Mouse (Mus musculus) heart, embryonic 16.5 days (tissue): Measurements from ENCODE around the gene 6330403K07Rik. TPM values are rescaled to one million over a fixed set of nuclear protein-coding genes. Genes with fewer than 3 reads are reported as not detected.

Source experiments
- ATAC-seq: fragments of 200-750 bp; cut with Nextera tagmentation; replicated peaks from 2 replicates; pipeline ENCODE4 v1.8.0; 2017; ENCODE audit warnings: moderate number of reproducible peaks; ENCODE audit not compliant: insufficient read depth, low FRiP score; ENCODE audit errors: extremely low read depth
- H3K27ac ChIP-seq: fragments of 300-500 bp; sonication (generic); 2 replicates; pipeline ENCODE4 v1.5.1; 2014; ENCODE audit warnings: mild to moderate bottlenecking, low read length, control low read depth, moderate library complexity
- H3K27me3 ChIP-seq: fragments of 300-500 bp; sonication (generic); 2 replicates; pipeline ENCODE4 v1.6.1; 2014; ENCODE audit warnings: low read length, mixed read lengths; ENCODE audit not compliant: control insufficient read depth, insufficient read depth
- H3K36me3 ChIP-seq: fragments of 300-500 bp; sonication (generic); 2 replicates; pipeline ENCODE4 v1.6.1; 2014; ENCODE audit not compliant: control insufficient read depth, insufficient read depth
- H3K4me1 ChIP-seq: fragments of 300-500 bp; sonication (generic); 2 replicates; pipeline ENCODE4 v1.6.1; 2014; ENCODE audit warnings: low read length, mixed read lengths; ENCODE audit not compliant: control insufficient read depth, insufficient read depth
- H3K4me2 ChIP-seq: fragments of 300-500 bp; sonication (generic); 2 replicates; pipeline ENCODE4 v1.6.1; 2014; ENCODE audit warnings: low read depth, mild to moderate bottlenecking, control low read depth, low read length
- H3K4me3 ChIP-seq: fragments of 300-500 bp; sonication (generic); 2 replicates; pipeline ENCODE4 v1.5.1; 2014; ENCODE audit warnings: mild to moderate bottlenecking, control low read depth, low read length
- H3K9ac ChIP-seq: fragments of 300-500 bp; sonication (generic); 2 replicates; pipeline ENCODE4 v1.6.1; 2014; ENCODE audit warnings: low read length, control low read depth
- H3K9me3 ChIP-seq: fragments of 300-500 bp; sonication (generic); replicated peaks from 2 replicates; pipeline ENCODE4 v1.6.1; 2016; ENCODE audit warnings: low read length; ENCODE audit not compliant: control insufficient read depth
- WGBS: fragments of 180-500 bp; shearing (Covaris S2); extraction: QIAGEN DNeasy Blood & Tissue Kit; methylation state at CpG from one replicate; pipeline ENCODE4 v1.1.7; 2014; 5-methylcytosine and 5-hydroxymethylcytosine counted together
- polyA plus RNA-seq: library from polyadenylated mRNA; unstranded; fragments of >200 nt; fragmentation: Nextera tagmentation; extraction: Ambion mirVana; gene quantifications from 2 replicates; pipeline ENCODE4 v1.2.1, GENCODE M21; 2015

Gene 6330403K07Rik
- 18.0 and 20.9 TPM in 2 replicates for polyA plus RNA-seq

DNA sequence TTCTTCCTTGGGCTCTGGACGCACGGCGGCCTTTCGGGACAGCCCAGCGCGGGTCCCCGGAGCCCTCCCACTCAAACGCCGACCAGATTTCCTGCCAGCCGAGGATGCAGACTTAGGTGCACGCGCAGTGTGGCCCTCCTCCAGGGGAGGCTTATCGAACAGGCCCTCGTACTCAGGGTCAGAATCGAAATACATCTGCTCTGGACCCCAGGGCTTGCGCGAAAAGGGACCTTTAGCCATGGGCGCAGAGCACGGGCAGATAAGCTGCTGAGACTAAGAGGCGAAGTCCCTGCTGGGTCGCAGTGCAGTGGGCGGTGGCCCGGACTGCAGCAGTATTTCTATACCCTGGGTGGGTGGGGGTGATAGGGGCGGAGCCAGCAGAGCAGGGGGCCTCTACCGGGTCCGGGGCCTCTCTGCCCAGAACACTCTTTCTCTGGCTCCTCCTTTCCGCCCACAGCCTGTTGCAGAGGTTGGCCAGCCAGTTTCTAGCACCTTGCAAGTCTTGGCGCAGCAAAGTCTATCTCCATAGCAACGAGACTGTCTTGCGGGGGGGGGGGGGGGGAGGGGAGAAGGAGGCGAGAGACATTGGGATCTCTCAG lies at the start of gene 6330403K07Rik:
Gene 6330403K07Rik, minus strand, starts transcription at position 351 of the 599 bp plus-strand sequence.
- Histone ChIP-seq H3K4me2 (peak within 1 kb of the TSS; percentile 64), H3K9ac (peak within 1 kb of the TSS; percentile 55), H3K27me3 (no peaks in the 10 kb centered on the region), H3K9me3 (no peaks in the 10 kb centered on the region), H3K27ac (no peak within 1 kb of the TSS), H3K4me1 (no peaks in the 10 kb centered on the region), H3K36me3 (0 out of 2 replicates have a peak, but pooled peaks cover under 1% of the 10 kb centered on the region), H3K4me3 (peak within 1 kb of the TSS; percentile 51)
- WGBS: under 1% methylated on average over 29 of the region's 31 CpGs
- peak; percentile 92 for ATAC-seq

DNA sequence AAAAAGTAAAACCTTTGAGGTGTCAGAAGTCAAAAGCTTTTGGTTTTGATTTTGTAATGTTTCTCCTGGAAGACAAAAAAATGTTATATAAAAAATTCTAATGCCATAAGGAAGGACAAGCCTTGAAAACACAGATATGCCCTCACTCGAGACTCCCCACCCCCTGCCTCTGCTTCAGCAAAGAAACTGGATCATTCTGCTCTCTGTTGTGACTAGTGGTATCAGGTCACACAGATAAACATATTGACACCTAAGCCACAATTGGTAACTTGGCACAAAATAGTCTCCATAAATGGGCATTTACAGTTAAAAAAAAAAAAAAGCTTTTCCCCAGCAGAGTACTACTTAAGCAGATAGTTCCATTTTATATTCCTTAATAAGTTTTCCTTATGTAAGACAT lies 43.0 kb upstream of the 6330403K07Rik start:
- 45% methylated on average over 1 of the region's 1 CpGs for WGBS
- Histone ChIP-seq H3K9me3 (peaks cover 4% of the 10 kb centered on the region; the same call in 1 of the 2 replicates), H3K4me1 (no peaks in the 10 kb centered on the region), H3K9ac (no peak overlapping the region), H3K4me3 (no peak overlapping the region), H3K27me3 (no peaks in the 10 kb centered on the region), H3K27ac (no peak overlapping the region), H3K4me2 (no peak overlapping the region), H3K36me3 (no peaks in the 10 kb centered on the region)
- ATAC-seq: no peak

GRCm38 (mm10) chr11:71052554-71052953 lies 19.2 kb upstream of the 6330403K07Rik start:
- Histone ChIP-seq H3K9ac (no peak overlapping the region), H3K4me3 (no peak overlapping the region), H3K9me3 (no peaks in the 10 kb centered on the region), H3K27ac (no peak overlapping the region), H3K27me3 (no peaks in the 10 kb centered on the region), H3K4me2 (no peak overlapping the region), H3K4me1 (no peaks in the 10 kb centered on the region), H3K36me3 (no peaks in the 10 kb centered on the region)
- no peak for ATAC-seq
- WGBS: 0% methylated on average over 1 of the region's 1 CpGs

DNA sequence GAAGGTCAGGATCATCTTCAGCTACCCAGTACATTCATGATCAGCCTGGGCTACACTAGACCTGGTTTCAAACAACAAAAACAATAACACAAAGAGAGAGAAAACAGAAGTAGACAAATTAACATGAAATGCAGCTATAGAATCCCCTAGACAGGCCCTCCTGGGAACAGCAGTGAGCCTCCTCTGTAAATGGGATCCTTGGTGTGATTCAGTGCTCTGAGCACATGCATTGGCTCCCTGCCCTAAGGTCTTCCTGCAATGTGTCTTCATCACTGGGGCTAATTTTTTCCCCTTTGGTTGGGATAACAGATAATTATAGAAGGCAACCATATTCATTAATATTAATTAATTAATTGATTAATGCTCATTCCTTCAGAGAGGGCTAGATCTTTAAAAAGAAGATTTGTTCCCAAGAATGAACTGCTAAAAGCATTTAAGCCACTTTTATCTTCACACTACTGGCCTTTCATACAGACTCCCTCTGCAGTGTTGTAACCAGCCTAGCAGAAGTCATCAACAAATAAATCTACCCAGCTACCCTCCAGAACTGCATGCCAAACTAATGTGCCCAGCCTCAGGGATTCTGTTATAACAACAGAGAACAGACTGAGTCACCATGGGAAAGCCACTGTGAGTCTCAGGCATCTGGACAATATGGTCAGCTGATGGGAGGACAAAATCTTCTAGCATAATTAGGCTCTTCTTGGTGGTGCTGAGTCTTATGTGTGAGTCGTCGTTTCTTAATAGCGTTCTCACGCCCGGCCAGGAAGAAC lies 6.4 kb upstream of the 6330403K07Rik start:
- Histone ChIP-seq H3K4me3 (no peak overlapping the region), H3K9ac (no peak overlapping the region), H3K27ac (no peak overlapping the region), H3K36me3 (no peaks in the 10 kb centered on the region), H3K27me3 (no peaks in the 10 kb centered on the region), H3K4me1 (no peaks in the 10 kb centered on the region), H3K4me2 (no peak overlapping the region), H3K9me3 (no peaks in the 10 kb centered on the region)
- 95% methylated on average over 5 of the region's 5 CpGs for WGBS
- no peak for ATAC-seq

DNA sequence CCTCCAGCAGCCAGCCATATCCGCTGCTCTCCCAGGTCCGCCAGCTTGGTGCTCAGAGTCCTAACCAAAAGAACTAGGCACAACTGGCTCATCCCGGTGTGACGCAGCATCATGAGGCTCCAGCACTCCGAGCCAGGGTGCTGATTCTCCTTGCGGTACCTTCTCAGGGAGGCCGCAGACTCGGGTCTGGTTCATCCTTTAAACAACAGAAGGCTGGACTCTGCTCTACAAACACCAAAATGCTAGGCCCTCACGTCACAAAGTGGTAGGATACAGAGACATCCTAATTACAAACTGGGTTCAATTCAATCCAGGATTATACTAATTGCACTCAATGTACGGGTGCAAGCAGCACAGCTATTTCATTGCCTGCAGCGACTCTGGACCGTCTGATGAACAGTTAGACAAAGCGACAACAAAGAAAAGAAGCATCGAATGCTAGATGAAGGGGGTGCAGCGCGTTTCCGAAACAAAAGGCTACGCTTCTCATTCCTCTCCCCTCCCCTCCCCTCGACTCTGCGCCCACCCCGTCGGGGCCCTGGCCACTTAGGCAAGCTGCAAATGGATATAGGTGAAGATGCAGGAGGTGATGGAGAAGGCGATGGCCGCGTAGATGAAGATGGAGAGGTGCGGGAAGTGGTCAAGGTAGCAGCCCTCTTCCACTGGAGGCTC lies 686 bp downstream of the 6330403K07Rik start:
- H3K4me3 ChIP-seq: peak overlapping the region; percentile 51
- H3K4me2 ChIP-seq: peak overlapping the region; percentile 64
- ATAC-seq: no peak
- no peaks in the 10 kb centered on the region for H3K27me3 ChIP-seq
- H3K9me3 ChIP-seq: no peaks in the 10 kb centered on the region
- WGBS: 9% methylated on average over 26 of the region's 26 CpGs
- H3K4me1 ChIP-seq: no peaks in the 10 kb centered on the region
- H3K36me3 ChIP-seq: peaks cover 7% of the 10 kb centered on the region
- peak overlapping the region; percentile 55 for H3K9ac ChIP-seq
- no peak overlapping the region for H3K27ac ChIP-seq

DNA sequence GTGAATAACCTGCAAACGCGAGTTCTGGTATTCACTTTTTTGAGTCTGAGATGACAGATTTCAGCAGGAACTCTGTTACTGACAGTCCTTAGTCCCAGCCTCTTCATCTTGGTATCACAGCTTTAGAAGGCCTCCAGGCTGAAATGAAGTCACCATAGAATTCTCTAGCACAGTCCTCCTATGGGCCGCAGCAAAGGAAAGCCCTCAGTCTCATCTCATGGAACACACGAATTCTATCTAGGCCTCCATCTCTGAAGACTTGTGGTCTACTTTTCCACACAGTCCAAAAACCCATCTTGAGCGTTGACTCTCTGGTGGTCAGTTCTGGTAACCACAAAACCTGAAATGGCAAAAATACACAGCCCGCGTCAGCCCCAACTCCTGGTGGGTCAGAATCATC lies 1.2 kb downstream of the 6330403K07Rik start:
- 65% methylated on average over 7 of the region's 7 CpGs for WGBS
- peaks cover 11% of the 10 kb centered on the region for H3K36me3 ChIP-seq
- H3K27me3 ChIP-seq: no peaks in the 10 kb centered on the region
- H3K4me2 ChIP-seq: peak overlapping the region; percentile 64
- no peak overlapping the region for H3K27ac ChIP-seq
- peak overlapping the region; percentile 51 for H3K4me3 ChIP-seq
- H3K9me3 ChIP-seq: no peaks in the 10 kb centered on the region
- ATAC-seq: no peak
- no peak overlapping the region; the same call in 1 of the 2 replicates for H3K9ac ChIP-seq
- H3K4me1 ChIP-seq: no peaks in the 10 kb centered on the region

DNA sequence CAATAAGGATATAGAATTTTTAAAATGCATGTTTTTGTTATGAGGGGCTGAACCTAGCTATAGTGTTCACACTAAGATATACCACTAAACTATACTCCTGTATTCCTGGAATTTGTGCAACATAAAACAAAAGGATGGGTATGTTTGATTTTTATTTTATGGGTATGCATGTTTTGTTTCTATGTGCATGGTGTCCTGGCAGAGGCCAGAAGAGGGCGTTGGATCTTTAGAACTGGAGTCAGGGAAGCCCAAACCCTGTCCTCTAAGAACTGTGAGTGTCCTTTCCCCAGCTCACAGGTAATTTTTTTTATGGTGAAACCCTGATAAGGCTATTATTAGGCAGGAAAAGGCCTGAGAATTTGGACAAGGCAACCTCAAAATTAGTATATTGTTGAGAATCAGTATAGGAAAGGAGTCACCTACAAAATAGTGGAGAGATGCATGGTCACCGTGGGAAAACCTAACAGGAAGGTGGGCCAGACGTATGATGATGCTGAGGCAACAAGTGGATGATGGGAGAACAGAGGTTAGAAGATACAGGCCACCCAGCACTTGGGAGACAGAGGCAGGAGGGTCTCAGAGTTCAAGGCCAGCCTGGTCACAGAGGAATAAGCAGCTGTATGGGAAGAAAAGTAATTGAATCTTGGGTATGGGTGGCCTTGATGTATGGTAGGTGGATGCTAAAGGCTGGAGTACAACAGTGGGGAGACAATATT lies 3.8 kb downstream of the 6330403K07Rik start:
- Histone ChIP-seq H3K4me1 (no peaks in the 10 kb centered on the region), H3K27ac (no peak overlapping the region), H3K36me3 (peaks cover 30% of the 10 kb centered on the region), H3K4me3 (no peak overlapping the region), H3K4me2 (no peak overlapping the region), H3K9me3 (no peaks in the 10 kb centered on the region), H3K9ac (no peak overlapping the region), H3K27me3 (no peaks in the 10 kb centered on the region)
- ATAC-seq: no peak
- WGBS: 73% methylated on average over 3 of the region's 3 CpGs

DNA sequence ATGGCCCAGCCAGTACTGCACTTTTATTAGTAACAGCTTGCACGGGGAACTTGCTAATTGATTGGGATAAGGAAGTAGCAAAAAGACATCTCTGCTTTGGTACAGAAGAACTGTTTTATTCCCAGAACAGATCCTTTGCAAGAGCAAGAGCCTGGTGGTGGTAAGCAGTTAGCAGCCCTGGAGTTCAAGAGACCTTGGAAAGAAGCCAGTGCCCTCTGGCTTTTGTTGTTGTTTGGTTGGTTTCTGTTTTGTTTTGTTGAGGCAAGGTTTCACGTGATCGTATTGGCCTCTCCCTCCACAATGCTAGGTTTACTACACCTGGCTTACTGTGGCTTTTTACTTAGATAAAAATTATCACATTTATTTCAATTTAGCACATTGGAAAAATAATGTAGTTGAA lies 5.0 kb downstream of the 6330403K07Rik start:
- ATAC-seq: no peak
- 83% methylated on average over 3 of the region's 3 CpGs for WGBS

More for the DNA sequence above, 5.0 kb downstream of the 6330403K07Rik start:
- Histone ChIP-seq H3K36me3 (peaks cover 30% of the 10 kb centered on the region), H3K27ac (no peak overlapping the region), H3K27me3 (no peaks in the 10 kb centered on the region), H3K9ac (no peak overlapping the region), H3K9me3 (no peaks in the 10 kb centered on the region), H3K4me3 (no peak overlapping the region), H3K4me2 (no peak overlapping the region), H3K4me1 (no peaks in the 10 kb centered on the region)
